8 mouse cellular contexts compared by ENCODE assay signal in genomic region chr16:33660125-33660524, GRCm38 (mm10). TPM values are rescaled to one million over a fixed set of nuclear protein-coding genes. Genes with fewer than 3 reads are reported as not detected.
DNase-seq lines count a peak whose midpoint lies in the region; ATAC-seq and TF ChIP-seq lines count a peak whose summit lies in the region.
"Had no signal": no experiment of that assay in that cellular context is flagged by ENCODE, and none has a peak within 500 bp of the region (broad histone marks: within the 10 kb centered on the region; RNA-seq: fewer than 3 reads in every experiment).

No protein-coding gene starts in this region.

- peak; percentile 24 for DNase-seq in Muller cell, postnatal 12 days (ENCODE audit: inconsistent ontology term)
- peak; percentile 78 for DNase-seq in adrenal gland, adult 8-10 months
- peak; percentile 40 for DNase-seq in lung, adult 2 months
- no peak for DNase-seq in forebrain, embryonic 14.5 days (ENCODE audit: low spot score)
- DNase-seq in cerebellum, adult 11 months = no peak

- no peak for TF ChIP-seq CTCF in lung, adult 2 months (IDR thresholded peaks at IDR 0.05; ENCODE audit: insufficient read depth, low read length)

- no peak overlapping the region for H3K4me2 ChIP-seq in heart, embryonic 15.5 days
- no peak overlapping the region for H3K4me2 ChIP-seq in forebrain, embryonic 14.5 days (ENCODE audit: low read length)
- H3K4me2 ChIP-seq in forebrain, embryonic 16.5 days (ENCODE audit: low read length) = no peak overlapping the region

- no peak overlapping the region for H3K9ac ChIP-seq in heart, embryonic 15.5 days
- no peak overlapping the region for H3K9ac ChIP-seq in forebrain, embryonic 14.5 days (ENCODE audit: low read length)
- H3K9ac ChIP-seq in forebrain, embryonic 16.5 days (replicated peaks; ENCODE audit: low read depth, low read length) = no peak overlapping the region

- H3K4me1 ChIP-seq in heart, embryonic 15.5 days (replicated peaks) = peaks cover 14% of the 10 kb centered on the region
- no peaks in the 10 kb centered on the region for H3K4me1 ChIP-seq in lung, adult 2 months (ENCODE audit: control insufficient read depth, insufficient read depth, low read length)
- no peaks in the 10 kb centered on the region for H3K4me1 ChIP-seq in forebrain, embryonic 14.5 days (ENCODE audit: control insufficient read depth, insufficient read depth, low read length)
- H3K4me1 ChIP-seq in forebrain, embryonic 16.5 days (replicated peaks; ENCODE audit: control insufficient read depth, insufficient read depth, low read length) = no peaks in the 10 kb centered on the region

- H3K27me3 ChIP-seq in heart, embryonic 15.5 days = no peaks in the 10 kb centered on the region
- no peaks in the 10 kb centered on the region for H3K27me3 ChIP-seq in forebrain, embryonic 14.5 days (replicated peaks; ENCODE audit: control insufficient read depth, insufficient read depth, low read length)
- no peaks in the 10 kb centered on the region for H3K27me3 ChIP-seq in forebrain, embryonic 16.5 days (replicated peaks; ENCODE audit: control insufficient read depth, insufficient read depth, low read length)

- ATAC-seq in heart, embryonic 15.5 days (replicated peaks; ENCODE audit: insufficient number of reproducible peaks, insufficient read depth, low FRiP score, low read depth) = no peak
- no peak for ATAC-seq in forebrain, embryonic 14.5 days
- no peak for ATAC-seq in forebrain, embryonic 16.5 days

- no peaks in the 10 kb centered on the region for H3K9me3 ChIP-seq in heart, embryonic 15.5 days (replicated peaks)
- H3K9me3 ChIP-seq in forebrain, embryonic 14.5 days (replicated peaks; ENCODE audit: control insufficient read depth, low read length) = no peaks in the 10 kb centered on the region
- H3K9me3 ChIP-seq in forebrain, embryonic 16.5 days (ENCODE audit: control insufficient read depth, low read length) = no peaks in the 10 kb centered on the region

- no peak for TF ChIP-seq POLR2A in lung, adult 2 months (IDR thresholded peaks at IDR 0.05; ENCODE audit: borderline replicate concordance, extremely low read depth, low read depth, low read length)

- H3K4me3 ChIP-seq in heart, embryonic 15.5 days = no peak overlapping the region
- H3K4me3 ChIP-seq in lung, adult 2 months (replicated peaks; ENCODE audit: extremely low read depth, low read depth, low read length) = no peak overlapping the region
- H3K4me3 ChIP-seq in forebrain, embryonic 14.5 days (ENCODE audit: low read depth, low read length) = no peak overlapping the region
- no peak overlapping the region for H3K4me3 ChIP-seq in forebrain, embryonic 16.5 days (replicated peaks; ENCODE audit: low read length)

- H3K27ac ChIP-seq in heart, embryonic 15.5 days = 0 out of 2 replicates have a peak overlapping the region, but pooled peaks have one; percentile 1
- no peak overlapping the region for H3K27ac ChIP-seq in forebrain, embryonic 14.5 days (ENCODE audit: low read depth, low read length)
- H3K27ac ChIP-seq in forebrain, embryonic 16.5 days (ENCODE audit: low read length) = no peak overlapping the region
- H3K27ac ChIP-seq: macrophage had no signal

- WGBS in heart, embryonic 15.5 days = 38% methylated on average over 5 of the region's 5 CpGs
- WGBS in lung, adult 2 months = 44% methylated on average over 5 of the region's 5 CpGs
- 74% methylated on average over 5 of the region's 5 CpGs for WGBS in forebrain, embryonic 14.5 days
- WGBS in forebrain, embryonic 16.5 days = 73% methylated on average over 5 of the region's 5 CpGs

- no peaks in the 10 kb centered on the region for H3K36me3 ChIP-seq in heart, embryonic 15.5 days
- no peaks in the 10 kb centered on the region for H3K36me3 ChIP-seq in forebrain, embryonic 14.5 days (ENCODE audit: control insufficient read depth, insufficient read depth, low read length)
- no peaks in the 10 kb centered on the region for H3K36me3 ChIP-seq in forebrain, embryonic 16.5 days (ENCODE audit: control insufficient read depth, insufficient read depth)

RNA-seq across cellular contexts. Expression of gene Heg1, which starts 24.0 kb away (rescaled TPM):
- 10 to 100 TPM; 52.8 to 69.3 (median 61.5) TPM for total RNA-seq in adrenal gland, adult 8-10 months (2022)
- polyA plus RNA-seq in heart, embryonic 15.5 days (2015; fragmentation: Nextera tagmentation; extraction: Ambion mirVana) = 30.5 and 42.5 TPM in 2 replicates
- polyA plus RNA-seq in lung, adult 2 months (2012; rRNA removed) = 150 and 153 TPM in 2 replicates
- polyA plus RNA-seq in forebrain, embryonic 14.5 days (2014; fragmentation: Nextera tagmentation; extraction: Ambion mirVana) = 14.3 and 15.0 TPM in 2 replicates
- polyA plus RNA-seq in forebrain, embryonic 16.5 days (2015; fragmentation: Nextera tagmentation; extraction: Ambion mirVana) = 18.6 and 19.7 TPM in 2 replicates

Comparison
In these comparisons a context has a peak if more than half of its experiments do, and no peak if none do; other contexts are left out.
1. DNase-seq: peak in Muller cell, postnatal 12 days (single experiment), adrenal gland, adult 8-10 months (single experiment) and lung, adult 2 months (single experiment); none in forebrain, embryonic 14.5 days (single experiment) and cerebellum, adult 11 months (single experiment).